Mouse (Mus musculus) E14TG2a.4 (cell line): ENCODE measurements around the gene Raet1e.

ENCODE experiments used
- CTCF ChIP-seq: conservative IDR thresholded peaks from 2 replicates; pipeline ENCODE4 v1.5.1; 2014; ENCODE audit warnings: low read length
- NANOG ChIP-seq: IDR thresholded peaks from 2 replicates; pipeline ENCODE4 v1.6.1; 2014; ENCODE audit warnings: borderline replicate concordance, low read length, mixed read lengths
- POU5F1 ChIP-seq: IDR thresholded peaks from 2 replicates; pipeline ENCODE4 v1.6.1; 2014; ENCODE audit warnings: low read length, borderline replicate concordance

DNA sequence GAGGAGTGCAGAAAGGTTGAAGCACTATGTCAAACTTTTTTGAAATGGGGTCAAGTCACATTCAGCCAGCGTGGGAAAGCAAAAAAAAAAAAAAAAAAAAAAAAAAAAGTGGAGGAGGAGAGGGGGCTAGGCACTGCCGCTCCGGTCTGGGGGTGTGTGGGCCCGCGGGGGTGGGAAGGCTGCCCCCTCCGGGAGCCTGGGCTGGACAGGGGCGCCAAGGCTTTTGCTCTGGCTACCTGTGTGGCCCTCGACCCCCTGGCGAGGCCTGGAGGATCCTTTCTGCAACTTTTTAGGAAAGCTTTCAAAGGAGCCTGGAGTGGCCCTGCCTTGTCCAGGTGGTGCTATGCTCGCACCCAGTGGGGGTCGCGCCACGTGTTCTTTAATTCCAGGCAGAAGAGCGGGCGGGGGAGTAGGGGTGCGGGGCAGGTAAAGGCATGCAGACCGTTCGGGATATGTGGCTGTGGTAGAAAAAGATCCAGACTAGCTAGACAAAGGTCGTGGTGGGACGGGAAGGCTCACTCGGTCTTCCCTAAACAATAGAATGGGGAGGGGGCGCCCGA, 1.3 kb downstream of the Raet1e start:
- TF ChIP-seq CTCF (no peak), POU5F1 (no peak), NANOG (no peak)
